Mouse (Mus musculus) embryonic facial prominence, embryonic 13.5 days (tissue): ENCODE results near the gene Jpt1. TPM values are rescaled to one million over a fixed set of nuclear protein-coding genes. Genes with fewer than 3 reads are reported as not detected.

Experiments used
- ATAC-seq: fragments of 200-750 bp; cut with Nextera tagmentation; 2 replicates; pipeline ENCODE4 v1.8.0; 2017; ENCODE audit warnings: low read depth; ENCODE audit not compliant: insufficient number of reproducible peaks, insufficient read depth, low FRiP score, low TSS enrichment
- H3K27ac ChIP-seq: fragments of 300-500 bp; sonication (generic); 2 replicates; pipeline ENCODE4 v1.5.1; 2015; ENCODE audit warnings: moderate library complexity, mild to moderate bottlenecking, inconsistent platforms
- H3K27me3 ChIP-seq: fragments of 300-500 bp; sonication (generic); 2 replicates; pipeline ENCODE4 v1.6.1; 2015; ENCODE audit warnings: mild to moderate bottlenecking, inconsistent platforms
- H3K36me3 ChIP-seq: fragments of 300-500 bp; sonication (generic); 2 replicates; pipeline ENCODE4 v1.6.1; 2015; ENCODE audit warnings: mild to moderate bottlenecking, inconsistent platforms
- H3K4me1 ChIP-seq: fragments of 300-500 bp; sonication (generic); 2 replicates; pipeline ENCODE4 v1.6.1; 2015; ENCODE audit warnings: inconsistent platforms
- H3K4me2 ChIP-seq: fragments of 300-500 bp; sonication (generic); 2 replicates; pipeline ENCODE4 v1.6.1; 2015; ENCODE audit warnings: moderate library complexity, mild to moderate bottlenecking, inconsistent platforms
- H3K4me3 ChIP-seq: fragments of 300-500 bp; sonication (generic); 2 replicates; pipeline ENCODE4 v1.5.1; 2015; ENCODE audit warnings: mild to moderate bottlenecking, inconsistent platforms
- H3K9ac ChIP-seq: fragments of 300-500 bp; sonication (generic); 2 replicates; pipeline ENCODE4 v1.6.1; 2015; ENCODE audit warnings: mild to moderate bottlenecking, inconsistent platforms
- H3K9me3 ChIP-seq: fragments of 300-500 bp; sonication (generic); 2 replicates; pipeline ENCODE4 v1.6.1; 2016; ENCODE audit warnings: inconsistent platforms
- WGBS: fragments of 180-500 bp; shearing (Covaris S2); methylation state at CpG from one replicate; pipeline ENCODE4 v1.1.7; 2015; ENCODE audit warnings: mixed read lengths; 5-methylcytosine and 5-hydroxymethylcytosine counted together
- microRNA-seq: library from miRNA; unstranded; fragments of <30 nt; microRNA quantifications from one replicate; pipeline ENCODE4, GENCODE M21; 2016
- polyA plus RNA-seq: library from polyadenylated mRNA; unstranded; fragments of >200 nt; fragmentation: Nextera tagmentation; extraction: Ambion mirVana; gene quantifications from 2 replicates; pipeline ENCODE4 v1.2.1, GENCODE M21; 2015

Jpt1 gene
- polyA plus RNA-seq, 1 experiment from 2014 or later = 566 TPM

DNA sequence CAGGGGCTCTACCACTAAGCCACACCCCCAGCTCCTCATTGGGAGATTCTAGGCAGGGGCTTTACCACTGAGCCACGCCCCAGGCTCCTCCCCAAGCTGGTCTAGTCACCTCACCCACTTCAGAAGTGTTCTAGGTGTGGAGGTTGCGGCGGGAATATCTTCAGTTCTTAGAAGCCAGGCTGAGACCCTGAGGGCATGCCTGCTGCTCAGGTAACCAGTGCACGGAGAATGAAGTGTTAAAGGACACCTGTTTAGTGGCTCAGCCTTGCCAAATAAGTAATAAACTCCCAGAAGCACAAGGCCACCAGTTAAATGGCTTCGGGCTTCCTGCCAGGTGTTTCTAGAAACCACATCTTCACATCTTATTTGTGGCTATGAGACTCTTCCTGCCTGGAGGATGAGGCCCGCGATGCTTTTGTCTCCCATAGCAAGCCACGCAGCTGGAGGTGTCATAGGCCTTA lies 62.4 kb downstream of the Jpt1 start:
- Histone ChIP-seq H3K36me3 (no peaks in the 10 kb centered on the region), H3K4me2 (no peak overlapping the region), H3K9me3 (no peaks in the 10 kb centered on the region), H3K27me3 (no peaks in the 10 kb centered on the region), H3K9ac (no peak overlapping the region), H3K4me3 (no peak overlapping the region), H3K4me1 (0 out of 2 replicates have a peak, but pooled peaks cover under 1% of the 10 kb centered on the region), H3K27ac (no peak overlapping the region)
- no peak for ATAC-seq
- WGBS = 84% methylated on average over 8 of the region's 8 CpGs

DNA sequence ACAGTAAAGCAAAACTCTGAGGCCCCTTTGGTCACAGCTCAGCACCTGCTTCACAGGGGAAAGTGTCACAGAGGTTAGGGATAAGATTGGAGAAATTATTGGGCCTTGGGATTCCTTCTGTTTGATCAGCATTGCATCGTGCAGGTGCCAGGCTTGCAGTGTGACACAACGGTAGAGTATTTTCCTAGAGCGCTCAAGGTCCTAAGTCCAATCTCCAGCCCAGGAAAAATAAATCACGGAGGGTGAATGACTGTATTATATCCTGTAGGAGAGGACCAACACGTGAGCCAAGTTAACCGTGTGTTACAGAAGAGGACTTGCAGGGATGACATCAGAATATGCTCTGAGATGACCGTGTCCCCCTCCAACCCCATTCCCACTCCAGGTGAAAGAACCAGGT lies 64.0 kb downstream of the Jpt1 start:
- H3K27ac ChIP-seq = no peak overlapping the region
- no peaks in the 10 kb centered on the region for H3K9me3 ChIP-seq
- H3K4me1 ChIP-seq = 0 out of 2 replicates have a peak, but pooled peaks cover 5% of the 10 kb centered on the region
- WGBS = 89% methylated on average over 7 of the region's 7 CpGs
- no peaks in the 10 kb centered on the region for H3K36me3 ChIP-seq
- no peak overlapping the region for H3K4me3 ChIP-seq
- no peaks in the 10 kb centered on the region for H3K27me3 ChIP-seq
- ATAC-seq = no peak
- H3K9ac ChIP-seq = no peak overlapping the region
- H3K4me2 ChIP-seq = no peak overlapping the region

DNA sequence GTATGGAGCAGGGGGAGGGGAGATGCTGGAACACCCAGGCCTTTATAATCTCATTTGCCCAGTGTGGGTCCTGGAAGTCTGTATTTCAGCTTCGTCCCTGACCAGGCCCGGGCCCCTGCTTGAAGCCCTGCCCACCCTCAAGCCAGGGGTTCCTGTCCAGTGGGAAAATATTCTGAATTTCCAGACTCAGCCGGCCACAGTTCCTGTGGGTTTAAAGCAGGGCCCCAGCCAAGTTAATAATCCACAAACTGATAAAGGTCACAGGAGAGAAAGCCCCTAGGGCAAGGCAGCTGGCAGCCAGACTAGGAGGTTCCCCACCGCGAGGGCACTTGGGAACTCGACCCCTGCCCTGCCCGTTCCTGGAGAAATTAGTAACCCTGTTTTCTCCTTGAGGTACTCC lies 65.2 kb downstream of the Jpt1 start:
- Histone ChIP-seq H3K9ac (no peak overlapping the region), H3K4me3 (no peak overlapping the region), H3K27me3 (no peaks in the 10 kb centered on the region), H3K9me3 (no peaks in the 10 kb centered on the region), H3K4me1 (0 out of 2 replicates have a peak, but pooled peaks cover 5% of the 10 kb centered on the region), H3K27ac (no peak overlapping the region), H3K36me3 (no peaks in the 10 kb centered on the region), H3K4me2 (no peak overlapping the region)
- ATAC-seq = no peak
- 14% methylated on average over 7 of the region's 7 CpGs for WGBS

DNA sequence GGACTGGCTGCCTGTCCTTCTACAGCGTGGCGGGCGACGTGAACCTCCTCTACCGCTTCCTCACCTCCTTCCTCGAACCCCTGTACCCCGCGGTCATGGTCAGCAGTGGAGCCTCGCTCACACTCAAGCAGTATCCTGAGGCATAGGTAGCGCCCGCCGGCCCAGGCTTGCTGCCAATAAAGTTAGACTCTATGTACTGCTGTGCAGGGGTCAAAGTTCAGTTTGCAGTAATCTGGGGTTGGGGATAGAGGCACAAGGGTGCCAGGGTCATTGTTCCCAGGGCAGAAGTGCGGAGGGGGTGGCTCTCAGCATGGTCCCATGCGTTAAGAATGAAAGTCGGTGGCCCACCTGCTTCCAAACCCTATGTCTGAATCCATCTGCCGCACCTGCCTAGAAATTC lies 66.1 kb downstream of the Jpt1 start:
- H3K9ac ChIP-seq = no peak overlapping the region
- H3K27me3 ChIP-seq = no peaks in the 10 kb centered on the region
- H3K4me3 ChIP-seq = no peak overlapping the region
- 84% methylated on average over 16 of the region's 16 CpGs for WGBS
- no peak for ATAC-seq
- H3K4me1 ChIP-seq = 0 out of 2 replicates have a peak, but pooled peaks cover 5% of the 10 kb centered on the region
- H3K9me3 ChIP-seq = no peaks in the 10 kb centered on the region
- no peaks in the 10 kb centered on the region for H3K36me3 ChIP-seq
- H3K27ac ChIP-seq = no peak overlapping the region
- no peak overlapping the region for H3K4me2 ChIP-seq

Small RNA genes lying within 50 kb of the gene (microRNA-seq; reads per million reads assigned to microRNA genes)
- gene Mir3968 = 0.55 reads per million

Other genes with a start within 250 kb of the Jpt1 start
- not detected in 2 replicates for gene Grin2c, start 247.1 kb downstream of the Jpt1 start, polyA plus RNA-seq
- gene Fdxr, start 237.3 kb downstream of the Jpt1 start, polyA plus RNA-seq = 14.5 and 15.3 TPM in 2 replicates
- gene Fads6, start 216.7 kb downstream of the Jpt1 start, polyA plus RNA-seq = 0.31 and 0.43 TPM in 2 replicates
- 0.20 TPM in 1 of 2 replicates, not detected in the other for gene Otop2, start 207.2 kb downstream of the Jpt1 start, polyA plus RNA-seq
- gene Ush1g, start 192.3 kb downstream of the Jpt1 start, polyA plus RNA-seq = not detected in 2 replicates
- 0.14 TPM in 1 of 2 replicates, not detected in the other for gene Otop3, start 179.7 kb downstream of the Jpt1 start, polyA plus RNA-seq
- 4.0 and 6.2 TPM in 2 replicates for gene Hid1, start 146.6 kb downstream of the Jpt1 start, polyA plus RNA-seq
- gene Cdr2l, start 132.5 kb downstream of the Jpt1 start, polyA plus RNA-seq = 12.3 and 14.1 TPM in 2 replicates
- 173 and 181 TPM in 2 replicates for gene Mrpl58, start 110.6 kb downstream of the Jpt1 start, polyA plus RNA-seq
- gene Atp5h, start 94.4 kb downstream of the Jpt1 start, polyA plus RNA-seq = 880 and 943 TPM in 2 replicates
- 9.6 and 17.5 TPM in 2 replicates for gene Kctd2, start 94.3 kb downstream of the Jpt1 start, polyA plus RNA-seq
- gene Trim80, start 73.8 kb downstream of the Jpt1 start, polyA plus RNA-seq = 0.14 TPM in 1 of 2 replicates, not detected in the other
- 0.17 and 0.44 TPM in 2 replicates for gene Slc16a5, start 51.9 kb downstream of the Jpt1 start, polyA plus RNA-seq
- 11.6 and 11.9 TPM in 2 replicates for gene Armc7, start 38.7 kb downstream of the Jpt1 start, polyA plus RNA-seq
- gene Nt5c, start 22.5 kb downstream of the Jpt1 start, polyA plus RNA-seq = 77.2 and 85.3 TPM in 2 replicates
- gene Sumo2, start 21.9 kb upstream of the Jpt1 start, polyA plus RNA-seq = 1,193 and 1,231 TPM in 2 replicates
- 180 and 186 TPM in 2 replicates for gene Nup85, start 50.0 kb upstream of the Jpt1 start, polyA plus RNA-seq
- 92.8 and 95.6 TPM in 2 replicates for gene Mrps7, start 89.5 kb upstream of the Jpt1 start, polyA plus RNA-seq
- gene Gga3, start 89.7 kb upstream of the Jpt1 start, polyA plus RNA-seq = 18.9 and 24.6 TPM in 2 replicates
- 20.2 and 20.6 TPM in 2 replicates for gene Mif4gd, start 98.6 kb upstream of the Jpt1 start, polyA plus RNA-seq
- gene Slc25a19, start 113.9 kb upstream of the Jpt1 start, polyA plus RNA-seq = 25.0 and 28.0 TPM in 2 replicates
- gene Grb2, start 194.2 kb upstream of the Jpt1 start, polyA plus RNA-seq = 77.7 and 108 TPM in 2 replicates